Mouse (Mus musculus) heart, embryonic 11.5 days (tissue): ENCODE results near the gene Tunar. TPM values are rescaled to one million over a fixed set of nuclear protein-coding genes. Genes with fewer than 3 reads are reported as not detected.
A peak's percentile ranks its signal among the peaks of the same experiment; 100 is the strongest.

Experiments
- ATAC-seq: fragments of 200-750 bp; cut with Nextera tagmentation; replicated peaks from 2 replicates; pipeline ENCODE4 v1.8.0; 2017; ENCODE audit warnings: moderate library complexity; ENCODE audit not compliant: insufficient number of reproducible peaks, low FRiP score, low TSS enrichment
- H3K27ac ChIP-seq: fragments of 300-500 bp; sonication (generic); 2 replicates; pipeline ENCODE4 v1.5.1; 2014; ENCODE audit warnings: mild to moderate bottlenecking, low read depth, low read length
- H3K27me3 ChIP-seq: fragments of 300-500 bp; sonication (generic); 2 replicates; pipeline ENCODE4 v1.6.1; 2014; ENCODE audit warnings: mild to moderate bottlenecking, low read length, mixed read lengths; ENCODE audit not compliant: control insufficient read depth, insufficient read depth
- H3K36me3 ChIP-seq: fragments of 300-500 bp; sonication (generic); 2 replicates; pipeline ENCODE4 v1.6.1; 2014; ENCODE audit warnings: mild to moderate bottlenecking, low read length, moderate library complexity, mixed read lengths; ENCODE audit not compliant: control insufficient read depth, insufficient read depth
- H3K4me1 ChIP-seq: fragments of 300-500 bp; sonication (generic); 2 replicates; pipeline ENCODE4 v1.6.1; 2014; ENCODE audit warnings: low read length; ENCODE audit not compliant: control insufficient read depth, insufficient read depth
- H3K4me2 ChIP-seq: fragments of 300-500 bp; sonication (generic); 2 replicates; pipeline ENCODE4 v1.6.1; 2014; ENCODE audit warnings: mild to moderate bottlenecking, moderate library complexity
- H3K4me3 ChIP-seq: fragments of 300-500 bp; sonication (generic); 2 replicates; pipeline ENCODE4 v1.5.1; 2014; ENCODE audit warnings: low read depth, low read length
- H3K9ac ChIP-seq: fragments of 300-500 bp; sonication (generic); 2 replicates; pipeline ENCODE4 v1.6.1; 2014; ENCODE audit warnings: mild to moderate bottlenecking, low read depth, low read length, moderate library complexity
- H3K9me3 ChIP-seq: fragments of 300-500 bp; sonication (generic); replicated peaks from 2 replicates; pipeline ENCODE4 v1.6.1; 2016; ENCODE audit warnings: low read length; ENCODE audit not compliant: control insufficient read depth
- WGBS: fragments of 180-500 bp; shearing (Covaris S2); extraction: QIAGEN DNeasy Blood & Tissue Kit; methylation state at CpG from one replicate; pipeline ENCODE4 v1.1.7; 2014; ENCODE audit not compliant: insufficient replicate concordance; 5-methylcytosine and 5-hydroxymethylcytosine counted together
- polyA plus RNA-seq: library from polyadenylated mRNA; unstranded; fragments of >200 nt; fragmentation: Nextera tagmentation; extraction: Ambion mirVana; gene quantifications from 2 replicates; pipeline ENCODE4 v1.2.1, GENCODE M21; 2014

Gene Tunar
- 0.14 TPM in 1 of 2 replicates, not detected in the other for polyA plus RNA-seq

- Histone ChIP-seq H3K27me3 (peaks cover 46% of the 10 kb centered on the region), H3K27ac (no peak within 1 kb of the TSS), H3K4me3 (no peak within 1 kb of the TSS), H3K4me1 (peaks cover 6% of the 10 kb centered on the region; the same call in 1 of the 2 replicates), H3K36me3 (no peaks in the 10 kb centered on the region), H3K9ac (no peak within 1 kb of the TSS), H3K9me3 (no peaks in the 10 kb centered on the region), H3K4me2 (no peak within 1 kb of the TSS)
- 69% methylated on average over 2 of the region's 2 CpGs for WGBS
- ATAC-seq = no peak
These were observed at the start of gene Tunar for GRCm38 (mm10) chr12:105333570-105333969. Tunar (plus strand) TSS chr12:105333870.

GRCm38 (mm10) chr12:105312571-105313035 lies 21.1 kb upstream of the Tunar start:
- Histone ChIP-seq H3K4me1 (no peaks in the 10 kb centered on the region), H3K4me3 (no peak overlapping the region), H3K36me3 (no peaks in the 10 kb centered on the region), H3K27ac (no peak overlapping the region), H3K4me2 (no peak overlapping the region), H3K9ac (no peak overlapping the region), H3K9me3 (no peaks in the 10 kb centered on the region), H3K27me3 (no peaks in the 10 kb centered on the region)
- ATAC-seq = no peak
- WGBS = 53% methylated on average over 5 of the region's 5 CpGs

- H3K36me3 ChIP-seq = no peaks in the 10 kb centered on the region
- H3K4me1 ChIP-seq = no peaks in the 10 kb centered on the region
- ATAC-seq = no peak
- no peak overlapping the region for H3K9ac ChIP-seq
- no peak overlapping the region for H3K27ac ChIP-seq
- H3K4me3 ChIP-seq = no peak overlapping the region
- H3K4me2 ChIP-seq = no peak overlapping the region
- H3K9me3 ChIP-seq = no peaks in the 10 kb centered on the region
- 89% methylated on average over 1 of the region's 1 CpGs for WGBS
- H3K27me3 ChIP-seq = no peaks in the 10 kb centered on the region
These were observed 19.3 kb upstream of the Tunar start for GRCm38 (mm10) chr12:105314328-105314727.

GRCm38 (mm10) chr12:105322160-105322559 lies 11.5 kb upstream of the Tunar start:
- Histone ChIP-seq H3K4me2 (no peak overlapping the region), H3K4me1 (no peaks in the 10 kb centered on the region), H3K4me3 (no peak overlapping the region), H3K27me3 (no peaks in the 10 kb centered on the region), H3K27ac (no peak overlapping the region), H3K9me3 (no peaks in the 10 kb centered on the region), H3K36me3 (no peaks in the 10 kb centered on the region), H3K9ac (no peak overlapping the region)
- 26% methylated on average over 6 of the region's 6 CpGs for WGBS
- ATAC-seq = 0 out of 2 replicates have a peak, but pooled peaks have one; percentile 31

GRCm38 (mm10) chr12:105327051-105327450 lies 6.6 kb upstream of the Tunar start:
- no peaks in the 10 kb centered on the region for H3K36me3 ChIP-seq
- H3K27me3 ChIP-seq = peaks cover 3% of the 10 kb centered on the region; the same call in 1 of the 2 replicates
- no peak overlapping the region for H3K9ac ChIP-seq
- H3K27ac ChIP-seq = no peak overlapping the region
- ATAC-seq = no peak
- WGBS = 73% methylated on average over 5 of the region's 5 CpGs
- H3K4me1 ChIP-seq = no peaks in the 10 kb centered on the region
- H3K9me3 ChIP-seq = no peaks in the 10 kb centered on the region
- no peak overlapping the region for H3K4me3 ChIP-seq
- no peak overlapping the region for H3K4me2 ChIP-seq

GRCm38 (mm10) chr12:105328396-105328795 lies 5.3 kb upstream of the Tunar start:
- Histone ChIP-seq H3K27ac (no peak overlapping the region), H3K9me3 (no peaks in the 10 kb centered on the region), H3K4me2 (no peak overlapping the region), H3K27me3 (peaks cover 9% of the 10 kb centered on the region; the same call in 1 of the 2 replicates), H3K4me3 (no peak overlapping the region), H3K4me1 (no peaks in the 10 kb centered on the region), H3K36me3 (no peaks in the 10 kb centered on the region), H3K9ac (no peak overlapping the region)
- WGBS = 59% methylated on average over 11 of the region's 11 CpGs
- ATAC-seq = no peak

DNA sequence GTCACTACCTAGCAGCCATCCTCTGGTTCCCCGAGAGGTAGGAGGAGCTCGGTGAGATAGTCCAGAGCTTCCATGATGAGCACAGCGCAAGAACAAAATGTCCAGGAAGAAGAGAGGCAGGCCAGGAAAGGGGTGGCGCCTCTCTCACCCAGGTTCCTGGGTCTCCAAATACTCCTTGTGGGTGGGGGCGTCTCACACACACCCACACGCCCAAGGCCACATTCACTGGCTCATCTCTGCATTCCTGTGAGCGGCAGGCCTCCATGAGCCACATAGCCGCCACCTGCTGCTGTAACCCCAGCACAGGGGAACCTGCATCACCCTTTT lies 2.4 kb downstream of the Tunar start:
- Histone ChIP-seq H3K4me3 (peak overlapping the region; percentile 48), H3K9ac (no peak overlapping the region), H3K4me2 (peak overlapping the region; percentile 98), H3K27ac (no peak overlapping the region), H3K36me3 (no peaks in the 10 kb centered on the region), H3K4me1 (peaks cover 6% of the 10 kb centered on the region; the same call in 1 of the 2 replicates), H3K27me3 (peaks cover 60% of the 10 kb centered on the region), H3K9me3 (no peaks in the 10 kb centered on the region)
- no peak for ATAC-seq
- WGBS = 13% methylated on average over 8 of the region's 8 CpGs

DNA sequence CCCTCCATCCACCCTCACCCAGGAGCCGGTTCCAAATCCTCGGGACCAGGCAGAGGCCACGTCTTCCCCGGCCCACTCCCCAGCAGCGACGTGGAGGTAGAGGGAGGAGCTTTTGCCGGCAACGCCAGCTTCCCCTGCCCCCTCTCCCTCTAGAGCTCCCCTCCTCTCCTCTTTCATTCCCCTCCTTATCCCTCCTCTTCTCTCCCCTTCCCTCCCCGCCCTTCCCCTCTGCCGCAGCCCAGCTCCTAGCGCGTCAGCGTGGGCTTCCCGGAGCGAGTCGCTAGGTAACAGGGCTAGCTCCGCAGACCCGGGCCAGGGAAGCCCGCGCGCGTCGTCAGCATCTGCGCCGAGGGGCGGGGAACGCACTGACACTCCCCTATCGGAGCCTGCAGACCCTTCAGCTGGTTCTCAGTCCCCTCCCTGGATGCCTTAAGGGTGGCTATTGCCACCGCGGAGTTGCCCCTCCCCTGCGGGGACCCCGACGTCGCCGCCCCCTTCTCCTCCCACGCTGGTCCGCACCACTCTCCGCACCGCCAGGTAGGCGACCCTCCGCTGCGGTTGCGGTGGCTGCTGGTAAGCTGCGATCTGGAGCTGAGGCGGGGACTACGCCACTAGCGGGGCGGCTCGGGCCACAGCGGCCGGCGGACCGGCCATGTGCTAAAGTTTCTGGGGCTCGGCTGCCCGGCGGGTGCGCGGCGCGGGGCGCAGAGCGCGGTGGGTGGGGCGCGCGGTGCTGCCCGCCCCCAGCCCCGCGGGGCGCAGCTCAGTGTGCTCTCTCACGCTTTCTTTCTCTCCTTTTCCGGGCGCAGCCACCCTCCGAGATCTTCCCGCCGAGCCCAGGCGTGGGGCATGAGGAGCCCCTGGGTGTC lies 3.0 kb downstream of the Tunar start:
- no peaks in the 10 kb centered on the region for H3K36me3 ChIP-seq
- peaks cover 58% of the 10 kb centered on the region for H3K27me3 ChIP-seq
- H3K9me3 ChIP-seq = no peaks in the 10 kb centered on the region
- H3K4me2 ChIP-seq = peak overlapping the region; percentile 98
- no peak overlapping the region for H3K27ac ChIP-seq
- peak overlapping the region; percentile 49; the same call in 1 of the 2 replicates for H3K9ac ChIP-seq
- peaks cover 6% of the 10 kb centered on the region; the same call in 1 of the 2 replicates for H3K4me1 ChIP-seq
- peak; percentile 48 for ATAC-seq
- H3K4me3 ChIP-seq = peak overlapping the region; percentile 48
- under 1% methylated on average over 76 of the region's 77 CpGs for WGBS
